Mouse (Mus musculus) NIH3T3 (cell line): ENCODE data around the gene Hcfc2.
A peak's percentile ranks its signal among the peaks of the same experiment; 100 is the strongest.

Experiments
- DNase-seq: peaks from one replicate; pipeline ENCODE4 v3.0.0-alpha.2; 2012; ENCODE audit warnings: low read depth

Gene Hcfc2

GRCm38 (mm10) chr10:82774841-82775240 is 78.9 kb downstream of the Hcfc2 start:
- no peak for DNase-seq

- peak; percentile 77 for DNase-seq
Observed at GRCm38 (mm10) chr10:82777075-82777474, 81.1 kb downstream of the Hcfc2 start.

- no peak for DNase-seq
Observed at GRCm38 (mm10) chr10:82777886-82778285, 81.9 kb downstream of the Hcfc2 start.

- DNase-seq, result no peak
Observed at GRCm38 (mm10) chr10:82778791-82779549, 83.0 kb downstream of the Hcfc2 start.

- DNase-seq, result no peak
Observed at GRCm38 (mm10) chr10:82779831-82780230, 83.9 kb downstream of the Hcfc2 start.

- DNase-seq, result peak; percentile 20
Observed at GRCm38 (mm10) chr10:82780322-82780721, 84.4 kb downstream of the Hcfc2 start.

GRCm38 (mm10) chr10:82780816-82781215 is 84.9 kb downstream of the Hcfc2 start:
- no peak for DNase-seq

- no peak for DNase-seq
Observed at GRCm38 (mm10) chr10:82782472-82782871, 86.5 kb downstream of the Hcfc2 start.

- DNase-seq, result no peak
Observed at GRCm38 (mm10) chr10:82789181-82789580, 93.2 kb downstream of the Hcfc2 start.

- peak; percentile 59 for DNase-seq
Observed at GRCm38 (mm10) chr10:82790504-82790903, 94.5 kb downstream of the Hcfc2 start.

GRCm38 (mm10) chr10:82791713-82792112 is 95.8 kb downstream of the Hcfc2 start:
- no peak for DNase-seq
